ENCODE assay signal across 7 mouse cellular contexts in the genomic region with DNA sequence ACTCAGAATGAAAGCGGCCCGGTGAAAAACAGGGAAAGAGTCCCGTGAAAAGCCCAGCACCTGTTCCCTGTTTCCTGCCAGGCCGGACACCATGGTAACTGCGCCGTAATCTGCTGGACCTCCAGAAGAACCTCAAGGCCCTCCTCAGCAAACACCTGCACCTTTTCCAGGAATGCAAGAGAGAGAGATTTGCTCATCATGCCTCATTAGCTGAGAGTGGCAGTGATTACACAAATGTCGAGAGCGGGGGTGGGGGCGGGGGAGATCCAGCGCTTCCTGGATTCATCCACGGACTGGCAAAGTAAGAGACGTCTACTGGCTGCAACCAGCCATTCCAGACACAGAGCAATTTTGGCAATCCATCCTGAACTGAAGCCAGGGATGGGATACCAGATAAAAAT. TPM values are rescaled to one million over a fixed set of nuclear protein-coding genes. Genes with fewer than 3 reads are reported as not detected.
DNase-seq lines count a peak whose midpoint lies in the region; ATAC-seq and TF ChIP-seq lines count a peak whose summit lies in the region.

No protein-coding gene starts in this region.

- H3K4me1 ChIP-seq in lung, embryonic 14.5 days (ENCODE audit: insufficient read depth) = no peaks in the 10 kb centered on the region
- no peaks in the 10 kb centered on the region for H3K4me1 ChIP-seq in lung, adult 2 months (ENCODE audit: control insufficient read depth, insufficient read depth, low read length)
- H3K4me1 ChIP-seq in forebrain, postnatal 0 days (ENCODE audit: insufficient read depth) = peaks cover 13% of the 10 kb centered on the region; the same call in 1 of the 2 replicates
- peaks cover 17% of the 10 kb centered on the region; the same call in 1 of the 2 replicates for H3K4me1 ChIP-seq in neural tube, embryonic 15.5 days
- H3K4me1 ChIP-seq in kidney, adult 2 months (ENCODE audit: control insufficient read depth, insufficient read depth, low read length) = no peaks in the 10 kb centered on the region

- H3K9me3 ChIP-seq in lung, embryonic 14.5 days (ENCODE audit: low read depth, low read length) = no peaks in the 10 kb centered on the region
- no peaks in the 10 kb centered on the region for H3K9me3 ChIP-seq in forebrain, postnatal 0 days (ENCODE audit: low read length)
- no peaks in the 10 kb centered on the region for H3K9me3 ChIP-seq in neural tube, embryonic 15.5 days (replicated peaks)

- no peak overlapping the region for H3K4me3 ChIP-seq in lung, embryonic 14.5 days (ENCODE audit: low read depth, low read length)
- H3K4me3 ChIP-seq in lung, adult 2 months (replicated peaks; ENCODE audit: extremely low read depth, low read depth, low read length) = no peak overlapping the region
- H3K4me3 ChIP-seq in forebrain, postnatal 0 days (ENCODE audit: low read depth, low read length) = no peak overlapping the region
- no peak overlapping the region for H3K4me3 ChIP-seq in neural tube, embryonic 15.5 days (replicated peaks)
- H3K4me3 ChIP-seq in kidney, adult 2 months (ENCODE audit: insufficient read depth, low read depth, low read length) = no peak overlapping the region

- no peak for TF ChIP-seq CTCF in lung, embryonic 14.5 days (IDR thresholded peaks at IDR 0.05; ENCODE audit: low read depth)
- no peak for TF ChIP-seq CTCF in lung, adult 2 months (IDR thresholded peaks at IDR 0.05; ENCODE audit: insufficient read depth, low read length)
- no peak for TF ChIP-seq CTCF in forebrain, postnatal 0 days (IDR thresholded peaks at IDR 0.05; ENCODE audit: low read depth)
- TF ChIP-seq CTCF in kidney, adult 2 months (conservative IDR thresholded peaks at IDR 0.05; ENCODE audit: insufficient read depth, insufficient read length, low read depth, low read length) = no peak

- H3K27me3 ChIP-seq in lung, embryonic 14.5 days (ENCODE audit: insufficient read depth, low read length) = no peaks in the 10 kb centered on the region
- no peaks in the 10 kb centered on the region for H3K27me3 ChIP-seq in forebrain, postnatal 0 days (ENCODE audit: insufficient read depth, low read length)
- H3K27me3 ChIP-seq in neural tube, embryonic 15.5 days (replicated peaks) = no peaks in the 10 kb centered on the region
- no peaks in the 10 kb centered on the region; the same call in 1 of the 2 replicates for H3K27me3 ChIP-seq in kidney, adult 2 months (replicated peaks; ENCODE audit: control insufficient read depth, insufficient read depth, low read length)

- TF ChIP-seq POLR2A in lung, adult 2 months (IDR thresholded peaks at IDR 0.05; ENCODE audit: borderline replicate concordance, extremely low read depth, low read depth, low read length) = no peak
- no peak for TF ChIP-seq POLR2A in kidney, adult 2 months (IDR thresholded peaks at IDR 0.05; ENCODE audit: low read depth, low read length)

- no peak overlapping the region for H3K9ac ChIP-seq in lung, embryonic 14.5 days
- H3K9ac ChIP-seq in forebrain, postnatal 0 days = no peak overlapping the region
- no peak overlapping the region for H3K9ac ChIP-seq in neural tube, embryonic 15.5 days (replicated peaks)

- peak overlapping the region; percentile 40; the same call in 1 of the 2 replicates for H3K4me2 ChIP-seq in lung, embryonic 14.5 days
- H3K4me2 ChIP-seq in forebrain, postnatal 0 days (ENCODE audit: low read depth) = peak overlapping the region; percentile 34
- H3K4me2 ChIP-seq in neural tube, embryonic 15.5 days = peak overlapping the region; percentile 42

- no peaks in the 10 kb centered on the region for H3K36me3 ChIP-seq in lung, embryonic 14.5 days (ENCODE audit: insufficient read depth)
- no peaks in the 10 kb centered on the region for H3K36me3 ChIP-seq in forebrain, postnatal 0 days (ENCODE audit: insufficient read depth)
- no peaks in the 10 kb centered on the region for H3K36me3 ChIP-seq in neural tube, embryonic 15.5 days
- H3K36me3 ChIP-seq in kidney, adult 2 months (ENCODE audit: control insufficient read depth, insufficient read depth, low read length) = no peaks in the 10 kb centered on the region

- DNase-seq in lung, embryonic 14.5 days = peak; percentile 24
- no peak for DNase-seq in lung, adult 2 months
- DNase-seq in cerebellum, adult 11 months = peak; percentile 58
- peak; percentile 63 for DNase-seq in forebrain, postnatal 0 days
- DNase-seq in kidney, adult 2 months = no peak

- 0 out of 2 replicates have a peak, but pooled peaks have one; percentile 12 for ATAC-seq in lung, embryonic 14.5 days (ENCODE audit: insufficient read depth)
- peak; percentile 59 for ATAC-seq in forebrain, postnatal 0 days
- ATAC-seq in neural tube, embryonic 15.5 days (ENCODE audit: low FRiP score) = peak; percentile 50
- no peak for ATAC-seq in CD4-positive, CD25-positive, alpha-beta regulatory T cell, adult 4 months

- H3K27ac ChIP-seq in lung, embryonic 14.5 days (ENCODE audit: low read depth) = no peak overlapping the region
- H3K27ac ChIP-seq in forebrain, postnatal 0 days (ENCODE audit: low read depth, low read length) = no peak overlapping the region
- no peak overlapping the region for H3K27ac ChIP-seq in neural tube, embryonic 15.5 days (replicated peaks)
- no peak overlapping the region for H3K27ac ChIP-seq in kidney, adult 2 months (ENCODE audit: insufficient read depth, low read depth, low read length)

- 32% methylated on average over 12 of the region's 12 CpGs for WGBS in lung, embryonic 14.5 days
- WGBS in lung, adult 2 months = 43% methylated on average over 12 of the region's 12 CpGs
- WGBS in forebrain, postnatal 0 days = 33% methylated on average over 12 of the region's 12 CpGs
- WGBS in neural tube, embryonic 15.5 days = 35% methylated on average over 12 of the region's 12 CpGs
- 24% methylated on average over 12 of the region's 12 CpGs for WGBS in kidney, adult 2 months

RNA-seq across cellular contexts. Expression of a gene that starts 9.2 kb away (rescaled TPM):
- polyA plus RNA-seq in lung, embryonic 14.5 days (2014; fragmentation: Nextera tagmentation; extraction: Ambion mirVana) = 0.09 TPM in 1 of 2 replicates, not detected in the other
- polyA plus RNA-seq in lung, adult 2 months (2012; rRNA removed) = not detected in 2 replicates
- total RNA-seq in forebrain, postnatal 0 days (2014; rRNA removed) = 0.10 and 0.46 TPM in 2 replicates
- polyA plus RNA-seq in forebrain, postnatal 0 days (2015; fragmentation: Nextera tagmentation; extraction: Ambion mirVana) = 0.78 and 1.0 TPM in 2 replicates
- 0.46 and 2.3 TPM in 2 replicates for polyA plus RNA-seq in neural tube, embryonic 15.5 days (2015; fragmentation: Nextera tagmentation; extraction: Ambion mirVana)
- not detected for polyA plus RNA-seq in CD4-positive, CD25-positive, alpha-beta regulatory T cell, adult 4 months (2017; shearing (Covaris generic))
- not detected in 2 replicates for polyA plus RNA-seq in kidney, adult 2 months (2012; rRNA removed)

Comparison
In these comparisons a context has a peak if more than half of its experiments do, and no peak if none do; other contexts are left out.
1. DNase-seq: peak in lung, embryonic 14.5 days (single experiment), cerebellum, adult 11 months (single experiment) and forebrain, postnatal 0 days (single experiment); none in lung, adult 2 months (single experiment) and kidney, adult 2 months (single experiment).
2. Peak in every context shown above with its lines, with median percentiles within 50 percentile points of each other: H3K4me2 ChIP-seq.